33 mouse cellular contexts compared by ENCODE assay signal in genomic region chr16:9208602-9209001, GRCm38 (mm10).
"Had no signal": no experiment of that assay in that cellular context is flagged by ENCODE, and none has a peak within 500 bp of the region (broad histone marks: within the 10 kb centered on the region; RNA-seq: fewer than 3 reads in every experiment).

No protein-coding gene starts in this region.

- H3K27ac ChIP-seq: heart, embryonic 10.5 days; heart, embryonic 13.5 days; heart, embryonic 15.5 days; hindbrain, embryonic 10.5 days; hindbrain, embryonic 12.5 days; hindbrain, embryonic 13.5 days; hindbrain, embryonic 14.5 days; hindbrain, embryonic 15.5 days; hindbrain, postnatal 0 days; intestine, embryonic 15.5 days; kidney, embryonic 15.5 days; kidney, postnatal 0 days; layer of hippocampus, adult 2 months had no signal

- H3K4me3 ChIP-seq: heart, embryonic 10.5 days; heart, embryonic 12.5 days; heart, embryonic 13.5 days; heart, embryonic 15.5 days; hindbrain, embryonic 10.5 days; hindbrain, embryonic 12.5 days; hindbrain, embryonic 13.5 days; hindbrain, embryonic 15.5 days; intestine, embryonic 15.5 days; kidney, embryonic 15.5 days; layer of hippocampus, adult 2 months had no signal

- ATAC-seq: hindbrain, embryonic 16.5 days; hindbrain, postnatal 0 days; intestine, embryonic 15.5 days; intestine, embryonic 16.5 days; intestine, postnatal 0 days had no signal

- DNase-seq: heart, postnatal 10 days; heart, postnatal 14 days; heart, postnatal 36 days; heart, postnatal 4 days; kidney, adult 11 months; kidney, adult 18-20 months; kidney, adult 2 months; kidney, adult 8-10 months; kidney, adult 9 months; kidney, postnatal 10 days; kidney, postnatal 14 days; kidney, postnatal 25 days; kidney, postnatal 36 days; kidney, postnatal 4 days; layer of hippocampus, adult 9-11 months; layer of hippocampus, postnatal 36 days had no signal
